Mouse (Mus musculus) layer of hippocampus, adult 18-20 months (tissue): ENCODE results near the gene Plcd3. TPM values are rescaled to one million over a fixed set of nuclear protein-coding genes. Genes with fewer than 3 reads are reported as not detected.
A peak's percentile ranks its signal among the peaks of the same experiment; 100 is the strongest.

Experiments used
- DNase-seq, 2 experiments: peaks; one replicate each; pipeline ENCODE4 v3.0.0; 2022; ENCODE audit warnings: low spot score in 2 of 2
- total RNA-seq, 2 experiments: library from RNA; stranded (reverse); gene quantifications; 2 replicates each; pipeline ENCODE4 v1.2.3; 2021

Plcd3 gene
- total RNA-seq, 2 experiments from 2014 or later = 11.0 TPM

- no peak for DNase-seq
Observed at GRCm38 (mm10) chr11:103118866-103119265, 17.4 kb upstream of the Plcd3 start.

- no peak for DNase-seq
Observed at GRCm38 (mm10) chr11:103117591-103118009, 16.1 kb upstream of the Plcd3 start.

GRCm38 (mm10) chr11:103116959-103117590, 15.6 kb upstream of the Plcd3 start:
- peak; percentile 68 to 75 for DNase-seq

GRCm38 (mm10) chr11:103116008-103116818, 14.8 kb upstream of the Plcd3 start, which contains the start of gene Hexim1:
Gene Hexim1, plus strand, starts transcription at chr11:103116231.
- DNase-seq = peak; percentile 100

GRCm38 (mm10) chr11:103115163-103116007, 13.9 kb upstream of the Plcd3 start:
- peak; percentile 80 to 85 for DNase-seq

GRCm38 (mm10) chr11:103114270-103114943, 12.9 kb upstream of the Plcd3 start:
- DNase-seq = no peak

GRCm38 (mm10) chr11:103113771-103114170, 12.3 kb upstream of the Plcd3 start:
- no peak for DNase-seq

- DNase-seq = no peak
Observed at GRCm38 (mm10) chr11:103113005-103113404, 11.5 kb upstream of the Plcd3 start.

- no peak for DNase-seq
Observed at GRCm38 (mm10) chr11:103112552-103112912, 11.1 kb upstream of the Plcd3 start.

GRCm38 (mm10) chr11:103111881-103112551, 10.6 kb upstream of the Plcd3 start:
- DNase-seq = no peak

GRCm38 (mm10) chr11:103111301-103111700, 9.8 kb upstream of the Plcd3 start:
- DNase-seq = no peak

GRCm38 (mm10) chr11:103106386-103106785, 4.9 kb upstream of the Plcd3 start:
- DNase-seq = no peak

- DNase-seq = no peak
Observed at GRCm38 (mm10) chr11:103105810-103106209, 4.4 kb upstream of the Plcd3 start.

GRCm38 (mm10) chr11:103105180-103105725, 3.8 kb upstream of the Plcd3 start:
- no peak for DNase-seq

- no peak for DNase-seq
Observed at GRCm38 (mm10) chr11:103104469-103104868, 3.0 kb upstream of the Plcd3 start.

GRCm38 (mm10) chr11:103103621-103104020, 2.2 kb upstream of the Plcd3 start:
- DNase-seq = no peak

GRCm38 (mm10) chr11:103102725-103103349, 1.4 kb upstream of the Plcd3 start:
- DNase-seq = peak; percentile 95 to 98

GRCm38 (mm10) chr11:103101866-103102501, 526 bp upstream of the Plcd3 start:
- peak; percentile 68 to 79 for DNase-seq

GRCm38 (mm10) chr11:103100361-103100760, 1.1 kb downstream of the Plcd3 start:
- DNase-seq = no peak
